Mouse (Mus musculus) hindbrain, embryonic 15.5 days (tissue): ENCODE measurements around the gene Vmn2r37. TPM values are rescaled to one million over a fixed set of nuclear protein-coding genes. Genes with fewer than 3 reads are reported as not detected.
"Not testable (repeated sequence)": the region's sequence is repeated elsewhere in the genome, so short reads cannot be mapped to it uniquely, and the experiment has no call there.

Experiments
- ATAC-seq: fragments of 200-750 bp; cut with Nextera tagmentation; 2 replicates; pipeline ENCODE4 v1.8.0; 2017; ENCODE audit warnings: low read depth, moderate number of reproducible peaks, moderate TSS enrichment; ENCODE audit not compliant: low FRiP score
- H3K27ac ChIP-seq: fragments of 300-500 bp; sonication (generic); replicated peaks from 2 replicates; pipeline ENCODE4 v1.5.1; 2015; ENCODE audit warnings: mild to moderate bottlenecking, inconsistent platforms
- H3K27me3 ChIP-seq: fragments of 300-500 bp; sonication (generic); 2 replicates; pipeline ENCODE4 v1.6.1; 2015; ENCODE audit warnings: control low read depth, inconsistent platforms
- H3K36me3 ChIP-seq: fragments of 300-500 bp; sonication (generic); 2 replicates; pipeline ENCODE4 v1.6.1; 2015; ENCODE audit warnings: control low read depth, inconsistent platforms
- H3K4me1 ChIP-seq: fragments of 300-500 bp; sonication (generic); replicated peaks from 2 replicates; pipeline ENCODE4 v1.6.1; 2015; ENCODE audit warnings: control low read depth, inconsistent platforms
- H3K4me2 ChIP-seq: fragments of 300-500 bp; sonication (generic); 2 replicates; pipeline ENCODE4 v1.6.1; 2015; ENCODE audit warnings: moderate library complexity, mild to moderate bottlenecking, inconsistent platforms
- H3K4me3 ChIP-seq: fragments of 300-500 bp; sonication (generic); 2 replicates; pipeline ENCODE4 v1.5.1; 2015; ENCODE audit warnings: mild to moderate bottlenecking, inconsistent platforms
- H3K9ac ChIP-seq: fragments of 300-500 bp; sonication (generic); 2 replicates; pipeline ENCODE4 v1.6.1; 2015; ENCODE audit warnings: inconsistent platforms
- H3K9me3 ChIP-seq: fragments of 300-500 bp; sonication (generic); 2 replicates; pipeline ENCODE4 v1.6.1; 2016; ENCODE audit warnings: control low read depth, inconsistent platforms
- WGBS: fragments of 180-500 bp; shearing (Covaris S2); methylation state at CpG from one replicate; pipeline ENCODE4 v1.1.7; 2015; 5-methylcytosine and 5-hydroxymethylcytosine counted together
- polyA plus RNA-seq: library from polyadenylated mRNA; unstranded; fragments of >200 nt; fragmentation: Nextera tagmentation; extraction: Ambion mirVana; gene quantifications from 2 replicates; pipeline ENCODE4 v1.2.1, GENCODE M21; 2015

Gene Vmn2r37
- not detected in 2 replicates for polyA plus RNA-seq

DNA sequence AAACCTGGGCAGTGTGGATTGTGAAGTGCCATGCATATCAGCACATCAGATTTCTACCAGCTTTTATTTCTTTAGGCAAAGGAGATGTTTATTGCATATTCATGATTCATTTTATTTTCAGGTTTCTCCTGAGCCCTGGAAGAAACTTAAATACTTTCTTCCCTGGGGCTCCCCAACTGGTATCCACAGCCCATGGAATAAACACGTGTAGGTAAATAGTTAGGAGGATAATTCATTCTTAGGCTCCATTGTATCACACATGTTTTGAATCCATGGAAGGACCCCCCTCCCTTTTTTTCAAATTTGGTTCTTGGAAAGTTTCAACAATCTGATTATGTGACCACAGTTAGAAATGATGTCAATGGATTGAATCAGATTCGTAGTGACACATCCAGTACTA lies at the start of gene Vmn2r37:
Gene Vmn2r37, minus strand, starts transcription at position 101 of the 400 bp plus-strand sequence.
- WGBS: 62% methylated on average over 2 of the region's 2 CpGs

More for the DNA sequence above, at the start of gene Vmn2r37:
- not testable (repeated sequence) for H3K27me3 ChIP-seq, H3K4me3 ChIP-seq, H3K27ac ChIP-seq, H3K9me3 ChIP-seq, H3K4me2 ChIP-seq, H3K9ac ChIP-seq, H3K4me1 ChIP-seq, H3K36me3 ChIP-seq, ATAC-seq

Other genes starting within 250 kb of the Vmn2r37 start
- not detected in 2 replicates for gene Vmn2r39, start 192.9 kb downstream of the Vmn2r37 start, polyA plus RNA-seq
- gene Vmn2r38, start 125.8 kb downstream of the Vmn2r37 start, polyA plus RNA-seq: not detected in 2 replicates